Mouse (Mus musculus) hindbrain, embryonic 14.5 days (tissue): ENCODE measurements around the gene Zdhhc17. TPM values are rescaled to one million over a fixed set of nuclear protein-coding genes. Genes with fewer than 3 reads are reported as not detected.
A peak's percentile ranks its signal among the peaks of the same experiment; 100 is the strongest.

Experiments
- ATAC-seq: fragments of 200-750 bp; cut with Nextera tagmentation; 2 replicates; pipeline ENCODE4 v1.8.0; 2017; ENCODE audit warnings: moderate number of reproducible peaks, mild to moderate bottlenecking, moderate TSS enrichment, moderate library complexity; ENCODE audit not compliant: low FRiP score
- DNase-seq: peaks from one replicate; pipeline ENCODE4 v3.0.0-alpha.2; 2015; ENCODE audit warnings: low spot score
- H3K27ac ChIP-seq: fragments of 300-500 bp; sonication (generic); 2 replicates; pipeline ENCODE4 v1.5.1; 2014; ENCODE audit warnings: mild to moderate bottlenecking, moderate library complexity
- H3K27me3 ChIP-seq: fragments of 300-500 bp; sonication (generic); 2 replicates; pipeline ENCODE4 v1.6.1; 2014; ENCODE audit warnings: mild to moderate bottlenecking, low read length, mixed read lengths; ENCODE audit not compliant: control insufficient read depth, insufficient read depth
- H3K36me3 ChIP-seq: fragments of 300-500 bp; sonication (generic); replicated peaks from 2 replicates; pipeline ENCODE4 v1.6.1; 2014; ENCODE audit not compliant: control insufficient read depth, insufficient read depth
- H3K4me1 ChIP-seq: fragments of 300-500 bp; sonication (generic); replicated peaks from 2 replicates; pipeline ENCODE4 v1.6.1; 2014; ENCODE audit warnings: antibody characterized with exemption, low read length, mixed read lengths; ENCODE audit not compliant: control insufficient read depth, insufficient read depth
- H3K4me2 ChIP-seq: fragments of 300-500 bp; sonication (generic); replicated peaks from 2 replicates; pipeline ENCODE4 v1.6.1; 2014; ENCODE audit warnings: mild to moderate bottlenecking, moderate library complexity
- H3K4me3 ChIP-seq: fragments of 300-500 bp; sonication (generic); replicated peaks from 2 replicates; pipeline ENCODE4 v1.5.1; 2014; ENCODE audit warnings: mild to moderate bottlenecking, low read length
- H3K9ac ChIP-seq: fragments of 300-500 bp; sonication (generic); 2 replicates; pipeline ENCODE4 v1.6.1; 2014
- H3K9me3 ChIP-seq: fragments of 300-500 bp; sonication (generic); 2 replicates; pipeline ENCODE4 v1.6.1; 2016; ENCODE audit warnings: low read length; ENCODE audit not compliant: control insufficient read depth
- WGBS: fragments of 180-500 bp; shearing (Covaris S2); extraction: QIAGEN DNeasy Blood & Tissue Kit; methylation state at CpG from one replicate; pipeline ENCODE4 v1.1.7; 2014; 5-methylcytosine and 5-hydroxymethylcytosine counted together
- polyA plus RNA-seq: library from polyadenylated mRNA; unstranded; fragments of >200 nt; fragmentation: Nextera tagmentation; extraction: Ambion mirVana; gene quantifications from 2 replicates; pipeline ENCODE4 v1.2.1, GENCODE M21; 2014

Gene Zdhhc17
- polyA plus RNA-seq, 1 experiment from 2014 or later = 62.1 TPM

GRCm38 (mm10) chr10:110951112-110951511, 58.8 kb downstream of the Zdhhc17 start:
- WGBS = 86% methylated on average over 1 of the region's 1 CpGs

DNA sequence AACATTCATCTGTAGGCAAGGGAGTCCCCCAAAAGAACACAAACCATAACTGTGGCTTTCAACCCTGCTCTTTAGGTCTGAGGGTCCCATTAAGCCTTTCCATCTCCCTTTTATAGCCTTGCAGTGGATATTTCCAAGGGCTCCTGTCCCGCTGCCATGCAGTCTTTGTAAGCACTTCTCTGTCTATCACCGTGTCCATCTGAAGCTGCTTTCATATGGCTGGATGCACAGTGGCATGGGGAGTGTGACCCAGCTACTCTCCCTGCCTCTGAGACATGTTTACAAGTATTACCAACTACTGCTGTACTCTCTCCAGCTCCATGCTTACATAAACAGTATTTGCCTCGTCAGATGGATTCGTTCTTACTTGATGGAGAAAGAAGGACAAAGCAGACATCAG, 62.4 kb downstream of the Zdhhc17 start:
- Histone ChIP-seq H3K4me2 (no peak overlapping the region), H3K27ac (no peak overlapping the region), H3K4me1 (no peaks in the 10 kb centered on the region), H3K9me3 (no peaks in the 10 kb centered on the region), H3K9ac (no peak overlapping the region), H3K36me3 (peaks cover 61% of the 10 kb centered on the region), H3K27me3 (no peaks in the 10 kb centered on the region), H3K4me3 (no peak overlapping the region)
- no peak for ATAC-seq
- DNase-seq = no peak
- 86% methylated on average over 4 of the region's 4 CpGs for WGBS

More at GRCm38 (mm10) chr10:110951112-110951511, 58.8 kb downstream of the Zdhhc17 start:
- H3K27me3 ChIP-seq = no peaks in the 10 kb centered on the region
- H3K4me3 ChIP-seq = no peak overlapping the region
- no peaks in the 10 kb centered on the region for H3K4me1 ChIP-seq
- no peak overlapping the region for H3K4me2 ChIP-seq
- no peak overlapping the region for H3K9ac ChIP-seq
- no peaks in the 10 kb centered on the region for H3K9me3 ChIP-seq
- H3K36me3 ChIP-seq = peaks cover 51% of the 10 kb centered on the region
- DNase-seq = no peak
- no peak for ATAC-seq
- no peak overlapping the region for H3K27ac ChIP-seq

DNA sequence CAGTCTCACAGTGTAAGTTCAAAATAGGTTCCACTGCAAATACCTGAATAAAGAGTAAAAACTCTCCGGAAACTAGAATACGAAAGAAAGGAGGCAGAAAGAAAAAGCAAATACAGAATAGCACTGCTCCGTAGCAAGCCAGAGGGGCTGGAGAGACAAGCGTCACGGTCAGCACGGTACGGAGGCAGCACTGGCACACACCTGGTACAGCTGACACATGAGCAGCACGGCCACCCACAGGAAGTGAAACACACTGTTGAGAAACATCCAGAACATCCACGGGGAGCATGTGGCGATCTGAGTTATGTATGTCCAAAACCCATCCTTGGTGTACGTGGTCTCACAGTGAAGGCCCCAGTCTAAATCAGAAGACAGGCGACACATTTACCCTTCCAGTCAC, 64.0 kb downstream of the Zdhhc17 start:
- no peak overlapping the region for H3K4me2 ChIP-seq
- no peak overlapping the region for H3K27ac ChIP-seq
- H3K9me3 ChIP-seq = no peaks in the 10 kb centered on the region
- no peak for ATAC-seq
- no peaks in the 10 kb centered on the region for H3K4me1 ChIP-seq
- H3K4me3 ChIP-seq = no peak overlapping the region
- H3K36me3 ChIP-seq = peaks cover 75% of the 10 kb centered on the region
- no peaks in the 10 kb centered on the region for H3K27me3 ChIP-seq
- WGBS = 89% methylated on average over 12 of the region's 12 CpGs
- no peak for DNase-seq
- no peak overlapping the region for H3K9ac ChIP-seq

DNA sequence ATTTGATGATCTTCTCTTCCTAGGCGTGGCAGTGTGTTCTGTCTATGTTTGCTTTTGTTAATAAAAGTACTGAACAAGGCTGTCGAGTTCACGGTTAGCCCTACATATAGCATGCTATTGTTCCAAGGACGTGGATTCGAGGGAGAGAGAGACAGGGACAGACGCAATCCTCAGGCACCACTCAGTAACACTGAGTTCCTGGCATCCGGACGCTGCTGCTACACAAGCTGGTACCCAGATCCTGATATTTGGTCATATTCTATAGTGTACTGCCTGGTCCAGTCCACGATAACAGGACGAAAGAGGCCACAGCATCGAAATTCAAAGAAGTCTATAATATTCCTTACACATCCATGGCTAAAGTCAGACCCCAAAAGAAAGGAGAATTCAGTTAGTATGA, 65.8 kb downstream of the Zdhhc17 start:
- H3K27me3 ChIP-seq = no peaks in the 10 kb centered on the region
- H3K9me3 ChIP-seq = no peaks in the 10 kb centered on the region
- no peak overlapping the region for H3K4me3 ChIP-seq
- no peak overlapping the region for H3K27ac ChIP-seq
- H3K4me1 ChIP-seq = no peaks in the 10 kb centered on the region
- H3K4me2 ChIP-seq = no peak overlapping the region
- H3K36me3 ChIP-seq = peaks cover 69% of the 10 kb centered on the region
- DNase-seq (no peak), ATAC-seq (no peak)
- no peak overlapping the region for H3K9ac ChIP-seq
- 93% methylated on average over 11 of the region's 11 CpGs for WGBS

DNA sequence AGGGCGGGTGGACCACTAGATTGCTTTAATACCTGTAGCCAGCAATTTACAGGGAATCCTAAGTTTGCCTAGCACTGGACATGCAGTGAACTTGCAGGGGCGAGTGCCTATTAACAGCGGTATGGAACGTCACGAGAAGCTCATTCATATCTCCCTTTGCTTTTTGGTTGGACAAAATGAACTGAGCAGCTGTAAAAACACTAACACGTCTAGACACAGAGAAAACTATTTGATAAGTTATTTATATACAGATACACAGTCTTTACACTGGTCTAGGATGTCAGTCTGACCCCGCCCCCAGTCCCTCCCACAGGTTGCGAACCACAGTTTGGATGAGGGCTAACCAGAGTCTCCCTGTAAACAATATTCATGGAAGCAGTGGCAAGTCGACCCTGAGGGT, 67.1 kb downstream of the Zdhhc17 start:
- Histone ChIP-seq H3K4me3 (no peak overlapping the region), H3K4me1 (no peaks in the 10 kb centered on the region), H3K36me3 (peaks cover 78% of the 10 kb centered on the region), H3K27ac (no peak overlapping the region), H3K9me3 (no peaks in the 10 kb centered on the region), H3K9ac (no peak overlapping the region), H3K4me2 (no peak overlapping the region), H3K27me3 (no peaks in the 10 kb centered on the region)
- DNase-seq (no peak), ATAC-seq (no peak)
- WGBS = 91% methylated on average over 9 of the region's 9 CpGs

GRCm38 (mm10) chr10:110941968-110942367, 68.0 kb downstream of the Zdhhc17 start:
- Histone ChIP-seq H3K9me3 (no peaks in the 10 kb centered on the region), H3K27ac (no peak overlapping the region), H3K4me1 (no peaks in the 10 kb centered on the region), H3K36me3 (peaks cover 72% of the 10 kb centered on the region), H3K27me3 (no peaks in the 10 kb centered on the region), H3K4me2 (no peak overlapping the region), H3K4me3 (no peak overlapping the region), H3K9ac (no peak overlapping the region)
- ATAC-seq (no peak), DNase-seq (no peak)
- 94% methylated on average over 11 of the region's 11 CpGs for WGBS

GRCm38 (mm10) chr10:110940740-110941398, 69.1 kb downstream of the Zdhhc17 start:
- Histone ChIP-seq H3K9ac (no peak overlapping the region), H3K9me3 (no peaks in the 10 kb centered on the region), H3K27me3 (no peaks in the 10 kb centered on the region), H3K4me1 (no peaks in the 10 kb centered on the region), H3K36me3 (peaks cover 65% of the 10 kb centered on the region), H3K4me2 (no peak overlapping the region), H3K4me3 (no peak overlapping the region), H3K27ac (no peak overlapping the region)
- no peak for DNase-seq
- no peak for ATAC-seq
- 86% methylated on average over 13 of the region's 13 CpGs for WGBS

DNA sequence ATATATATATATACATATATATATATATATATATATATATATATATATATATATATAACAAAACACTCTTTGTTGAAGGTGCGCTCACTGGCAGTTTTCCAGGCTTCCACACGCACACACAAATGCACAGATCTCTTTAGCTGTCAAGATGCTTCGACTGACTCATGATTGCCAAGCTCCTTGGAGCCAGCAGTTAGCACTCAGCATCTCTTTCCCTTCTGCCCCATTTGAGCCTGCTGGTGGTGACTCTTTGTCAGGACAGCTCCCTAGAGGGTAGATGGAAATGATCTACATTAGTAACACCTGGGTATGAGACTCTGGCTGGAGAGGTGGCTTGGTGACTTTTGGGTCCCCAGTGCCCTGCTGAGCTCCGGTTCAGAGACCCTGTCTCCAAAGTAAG, 70.2 kb downstream of the Zdhhc17 start:
- Histone ChIP-seq H3K27ac (no peak overlapping the region), H3K4me3 (no peak overlapping the region), H3K9me3 (no peaks in the 10 kb centered on the region), H3K4me2 (no peak overlapping the region), H3K9ac (no peak overlapping the region), H3K36me3 (peaks cover 54% of the 10 kb centered on the region), H3K4me1 (no peaks in the 10 kb centered on the region), H3K27me3 (no peaks in the 10 kb centered on the region)
- ATAC-seq (no peak), DNase-seq (no peak)
- WGBS = 65% methylated on average over 4 of the region's 4 CpGs

DNA sequence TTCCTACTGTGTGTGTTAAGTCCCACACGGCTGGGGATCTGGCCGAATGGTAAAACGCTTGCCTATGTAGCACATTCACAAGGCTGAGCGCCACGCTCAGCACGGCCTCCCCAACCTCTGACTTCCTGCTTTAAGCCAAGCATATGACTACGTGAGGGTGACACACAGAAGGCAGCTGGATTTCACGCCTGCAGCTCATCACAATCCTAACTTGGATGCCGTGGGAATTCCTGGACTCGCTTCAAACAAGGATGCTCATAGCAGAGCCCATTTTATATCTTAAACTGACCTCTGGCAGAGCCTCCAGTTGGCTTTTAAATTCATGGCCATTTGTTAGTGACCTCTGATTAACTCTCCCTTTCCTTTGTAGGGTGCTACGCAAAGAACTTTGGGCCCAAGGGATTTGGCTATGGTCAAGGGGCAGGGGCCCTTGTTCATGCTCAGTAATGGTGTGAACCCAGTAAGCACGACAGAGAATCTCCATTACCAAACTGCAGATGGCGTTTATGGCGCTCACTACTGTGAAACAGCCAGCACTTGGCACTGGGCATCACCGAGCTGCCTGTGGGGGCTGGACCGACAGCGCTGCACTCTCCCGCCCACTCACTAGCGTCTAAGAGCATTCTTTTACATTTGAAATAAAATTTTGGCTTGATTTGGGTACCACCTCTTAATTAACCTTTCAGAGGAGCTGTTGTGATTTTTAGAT, 70.9 kb downstream of the Zdhhc17 start:
- no peaks in the 10 kb centered on the region for H3K27me3 ChIP-seq
- ATAC-seq (peak; percentile 44; the same call in 1 of the 2 replicates), DNase-seq (no peak)
- H3K36me3 ChIP-seq = peaks cover 47% of the 10 kb centered on the region
- H3K4me3 ChIP-seq = no peak overlapping the region
- H3K4me1 ChIP-seq = no peaks in the 10 kb centered on the region
- H3K27ac ChIP-seq = no peak overlapping the region
- no peaks in the 10 kb centered on the region for H3K9me3 ChIP-seq
- H3K4me2 ChIP-seq = no peak overlapping the region
- WGBS = 84% methylated on average over 19 of the region's 19 CpGs
- H3K9ac ChIP-seq = no peak overlapping the region
